Mouse (Mus musculus): ENCODE measurements around the gene Tulp2. TPM values are rescaled to one million over a fixed set of nuclear protein-coding genes. Genes with fewer than 3 reads are reported as not detected.

The Tulp2 gene
- total RNA-seq, 2 experiments from 2014 or later, result not detected

DNA sequence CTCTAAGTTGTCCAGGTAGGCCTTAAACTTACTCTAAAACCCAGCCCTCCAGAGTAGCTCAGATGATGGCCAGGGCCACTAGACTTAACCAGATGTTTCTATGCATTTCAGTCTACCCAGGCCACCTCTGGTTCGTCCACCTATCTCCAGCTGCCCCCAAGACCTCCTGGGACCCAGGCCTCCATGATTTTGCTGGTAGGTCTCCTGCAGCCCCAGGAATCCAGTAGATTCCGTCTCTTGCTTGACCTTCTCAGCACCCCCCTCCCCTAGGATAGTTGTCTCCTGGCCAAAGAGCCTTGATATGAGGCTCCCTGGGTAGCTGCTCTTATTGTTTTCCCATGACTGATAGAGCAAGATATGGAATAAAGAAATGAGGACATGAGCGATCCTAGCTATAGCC lies 57.4 kb downstream of the Tulp2 start:
- no peak for DNase-seq (ENCODE audit: low spot score)

DNA sequence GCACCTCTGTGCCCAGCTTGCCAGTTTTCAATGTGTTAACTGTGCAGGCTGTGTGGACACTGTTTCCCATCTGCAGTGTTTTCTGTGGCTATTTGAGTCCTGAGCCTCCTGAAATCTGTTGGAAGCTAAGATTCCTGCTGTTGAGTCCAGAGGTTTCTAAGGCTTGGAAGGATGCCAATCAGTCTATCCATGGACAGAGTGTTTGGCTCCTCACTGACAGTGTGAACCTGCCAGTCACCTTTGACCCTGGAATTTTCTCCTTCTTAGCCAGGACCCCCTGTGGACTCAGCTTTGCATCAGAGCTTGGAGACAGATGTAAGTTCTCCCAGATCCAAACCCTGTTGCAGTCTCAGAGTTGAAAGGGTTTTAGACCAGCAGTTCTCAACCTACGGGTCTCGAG lies 58.5 kb downstream of the Tulp2 start:
- DNase-seq (ENCODE audit: low spot score), result no peak
- intact Hi-C loops (cut with DNase I), result no loop called here

More for the DNA sequence above, 57.4 kb downstream of the Tulp2 start:
- intact Hi-C loops (cut with DNase I), result no loop called here

DNA sequence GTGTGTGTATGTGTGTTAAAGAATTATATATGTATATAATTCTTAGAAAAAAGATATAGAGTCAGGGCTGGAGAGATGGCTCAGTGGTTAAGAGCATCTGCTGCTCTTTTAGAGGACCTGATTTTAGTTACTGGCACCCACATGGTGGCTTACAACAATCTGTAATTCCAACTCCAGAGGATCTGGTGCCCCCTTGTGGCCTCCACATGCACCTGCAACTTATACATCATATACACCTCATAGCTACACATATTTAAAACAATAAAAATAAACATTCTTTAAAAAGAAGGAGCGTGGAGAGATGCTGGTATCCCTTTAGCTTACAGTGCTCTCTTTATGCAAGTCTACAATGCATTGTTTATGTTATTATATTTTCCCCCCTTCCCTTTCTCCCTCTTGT lies 62.8 kb downstream of the Tulp2 start:
- intact Hi-C loops (cut with DNase I), result no loop called here
- no peak for DNase-seq (ENCODE audit: low spot score)

DNA sequence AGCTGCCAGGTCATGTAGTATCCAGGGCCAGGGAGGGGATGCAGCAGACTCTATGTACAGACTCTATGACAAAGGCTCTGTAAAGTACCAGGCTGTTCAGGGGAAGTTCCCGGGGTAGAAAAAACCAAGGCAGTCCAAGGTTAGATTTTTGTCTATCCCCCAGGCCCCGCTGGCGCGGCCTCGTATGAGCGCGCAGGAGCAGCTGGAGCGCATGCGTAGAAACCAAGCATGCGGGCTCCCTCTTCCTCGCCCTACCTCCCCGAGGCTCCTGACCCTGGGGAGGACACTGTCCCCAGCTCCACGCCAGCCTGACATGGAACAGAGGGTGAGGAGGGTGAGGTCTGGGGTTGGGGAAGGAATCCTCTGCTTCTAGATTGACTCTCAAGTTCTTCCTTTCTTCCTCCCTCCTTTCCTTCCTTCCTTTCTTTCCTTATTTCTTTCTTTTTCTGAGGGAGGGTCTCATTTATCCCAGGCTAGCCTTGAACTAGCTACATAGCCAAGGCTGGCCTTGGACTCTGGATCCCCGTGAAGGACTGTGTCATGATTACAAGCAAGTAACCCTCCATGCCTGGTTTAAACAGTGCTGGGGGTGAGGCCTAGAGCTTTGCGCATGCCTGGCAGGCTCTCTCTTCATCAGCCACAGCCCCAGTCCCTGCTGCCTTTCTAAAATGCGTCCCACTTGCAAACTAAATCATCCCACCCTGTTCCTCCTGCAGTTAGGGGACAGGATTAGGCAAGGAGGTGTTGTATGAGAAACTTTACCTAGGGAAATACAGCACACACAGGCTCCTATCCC lies 68.2 kb downstream of the Tulp2 start:
- no peak for DNase-seq (ENCODE audit: low spot score)
- intact Hi-C loops (cut with DNase I), result no loop called here

DNA sequence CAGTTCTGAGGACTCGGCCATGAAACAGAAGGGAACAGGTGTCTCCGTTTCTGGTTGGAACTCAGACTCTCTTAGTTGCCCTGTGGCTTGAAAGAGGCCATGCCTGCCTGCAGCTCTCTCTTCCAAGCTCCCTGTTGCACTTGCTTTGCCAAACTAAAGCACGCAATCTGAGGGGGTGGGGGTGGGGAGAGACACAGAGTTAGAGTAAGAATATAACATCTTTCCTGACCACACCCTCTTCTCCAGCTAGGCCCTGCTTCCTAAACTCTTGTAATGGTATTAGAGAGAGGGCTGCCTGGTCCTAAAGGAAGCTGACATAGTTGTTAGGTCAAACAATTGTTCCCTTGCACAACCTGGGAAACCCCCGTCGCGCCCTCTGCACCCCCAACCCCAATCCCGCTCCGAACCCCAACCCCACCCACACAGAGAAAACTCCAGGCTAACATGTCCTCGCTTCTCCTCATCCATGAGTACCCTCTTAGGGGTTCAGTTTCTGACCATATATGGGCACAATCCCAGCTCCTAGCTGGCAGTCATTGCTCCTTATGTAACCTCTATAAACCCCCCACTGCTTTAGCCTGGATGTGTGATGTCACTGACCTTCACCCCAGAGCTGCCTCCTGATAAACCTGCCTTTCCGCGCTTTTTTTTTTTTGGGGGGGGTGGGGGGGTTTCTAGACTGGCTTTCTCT lies 69.3 kb downstream of the Tulp2 start:
- intact Hi-C loops (cut with DNase I), result no loop called here
- no peak for DNase-seq (ENCODE audit: low spot score)

DNA sequence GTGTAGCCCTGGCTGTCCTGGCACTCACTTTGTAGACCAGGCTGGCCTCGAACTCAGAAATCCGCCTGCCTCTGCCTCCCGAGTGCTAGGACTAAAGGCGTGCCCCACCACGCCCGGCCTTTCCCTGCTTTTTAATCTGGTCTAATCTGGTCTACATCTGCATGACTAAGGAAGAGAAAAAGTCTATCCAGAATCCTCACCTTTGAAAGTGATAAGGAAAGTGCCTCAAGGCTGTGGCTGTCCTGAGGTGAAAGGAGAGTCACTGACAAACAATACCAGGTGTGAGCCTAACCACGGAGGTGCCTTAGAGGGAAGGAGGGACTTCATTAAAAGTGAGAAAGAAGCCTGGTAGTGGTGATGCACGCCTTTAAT lies 69.8 kb downstream of the Tulp2 start:
- DNase-seq (ENCODE audit: low spot score), result no peak
- intact Hi-C loops (cut with DNase I), result no loop called here

DNA sequence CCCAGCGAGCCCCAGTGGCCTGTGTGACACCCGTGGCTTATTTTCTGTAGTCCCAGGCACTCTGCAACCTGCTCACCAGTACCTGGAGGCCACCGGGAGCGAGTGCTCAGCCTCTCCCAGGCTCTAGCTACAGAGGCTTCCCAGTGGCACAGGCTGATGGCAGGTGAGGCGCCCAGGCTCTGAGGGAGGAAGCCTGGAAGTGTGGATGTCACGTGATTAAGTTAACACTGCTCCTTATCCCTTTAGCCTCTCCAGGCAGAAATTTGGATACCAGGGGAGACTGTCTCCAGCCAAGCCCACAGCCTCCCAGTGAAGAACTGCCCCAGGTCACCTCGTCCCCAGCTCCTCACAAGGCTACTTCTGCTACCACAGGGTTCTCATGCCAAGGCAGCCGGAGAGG lies 71.8 kb downstream of the Tulp2 start:
- intact Hi-C loops (cut with DNase I), result no loop called here

DNA sequence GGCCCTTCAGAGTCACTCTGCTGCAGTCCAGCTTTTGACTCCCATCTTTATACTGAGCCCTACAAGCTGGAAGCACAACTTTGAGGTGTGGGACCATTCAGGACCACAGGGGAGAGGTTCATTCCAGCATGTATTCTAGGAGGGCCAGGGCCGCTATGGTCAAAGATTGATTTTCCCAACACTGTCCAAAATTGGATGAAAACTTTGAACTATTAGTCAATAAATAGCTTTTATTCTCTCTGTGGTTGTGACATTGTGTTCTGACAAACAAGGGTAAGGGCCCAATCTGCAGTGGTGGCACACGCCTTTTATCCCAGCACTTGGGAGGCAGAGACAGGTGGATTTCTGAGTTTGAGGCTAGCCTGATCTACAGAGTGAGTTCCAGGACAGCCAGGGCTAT lies 72.3 kb downstream of the Tulp2 start:
- intact Hi-C loops (cut with DNase I), result no loop called here
- no peak for DNase-seq (ENCODE audit: low spot score)

More for the DNA sequence above, 71.8 kb downstream of the Tulp2 start:
- no peak for DNase-seq (ENCODE audit: low spot score)

DNA sequence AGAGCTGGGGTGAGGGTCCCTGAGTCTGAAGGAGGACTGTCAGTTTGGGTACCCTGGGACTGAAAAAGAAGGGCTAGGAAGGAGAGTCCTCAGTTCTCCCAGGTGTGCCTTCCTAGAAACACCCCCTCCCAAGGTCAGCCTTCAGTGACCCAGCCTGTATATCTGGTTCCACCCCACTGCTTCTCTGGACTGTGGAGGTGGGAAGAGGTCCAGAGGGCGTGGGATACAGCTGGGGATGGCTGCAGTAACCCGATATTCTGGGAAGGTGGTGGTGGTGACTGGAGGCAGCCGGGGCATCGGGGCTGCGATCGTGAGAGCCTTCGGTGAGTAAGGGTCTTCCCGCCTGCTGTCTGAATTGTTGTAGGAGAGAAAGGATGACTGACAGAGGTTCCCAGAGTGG lies 73.1 kb downstream of the Tulp2 start, which contains the start of gene Hsd17b14:
TSS of gene Hsd17b14 (plus strand) at position 150 of the 400 bp plus-strand sequence.
- no peak for DNase-seq (ENCODE audit: low spot score)
- intact Hi-C loops (cut with DNase I), result no loop called here

DNA sequence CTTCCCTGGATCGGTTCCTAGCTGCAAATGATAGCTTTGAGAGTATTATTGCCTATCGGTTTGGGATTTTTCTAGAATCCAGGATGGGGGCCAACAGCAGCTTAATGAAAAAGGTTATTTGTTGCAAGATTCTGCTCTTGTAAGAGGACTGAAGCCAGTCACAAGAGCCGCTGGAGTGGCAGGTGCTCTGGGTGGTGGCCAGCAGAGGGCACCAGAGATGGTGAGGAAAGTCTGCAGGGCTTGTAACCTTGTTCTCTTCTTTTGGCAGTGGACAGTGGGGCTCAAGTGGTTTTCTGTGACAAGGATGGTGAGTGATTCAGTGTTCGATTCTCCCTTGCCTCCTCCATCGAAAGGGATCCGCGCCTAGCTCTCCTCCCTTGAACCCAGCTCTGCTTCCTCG lies 74.1 kb downstream of the Tulp2 start:
- intact Hi-C loops (cut with DNase I), result loop anchor here (1.0 kb wide), 1 partner anchor 37 kb away; no protein-coding TSS in a partner anchor

DNA sequence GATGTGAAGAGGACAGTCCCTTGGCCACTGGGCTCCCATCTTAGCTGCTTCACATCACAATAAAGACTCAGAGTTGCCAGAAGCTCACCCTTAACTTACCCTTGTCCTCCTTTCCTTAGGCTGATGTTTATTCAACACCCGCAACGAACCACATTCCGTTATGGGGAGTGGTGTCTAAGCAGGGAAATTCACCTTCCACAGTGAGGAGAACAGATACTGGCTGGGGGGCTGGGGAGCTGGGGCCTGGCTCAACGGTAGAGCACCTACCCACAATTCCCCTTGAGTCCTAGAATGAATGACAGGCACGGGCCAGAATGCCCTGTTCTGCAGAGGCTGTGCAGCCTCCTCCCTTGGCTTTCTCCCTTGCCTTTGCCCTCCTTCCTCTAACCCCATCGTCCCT lies 77.2 kb downstream of the Tulp2 start:
- no peak for DNase-seq (ENCODE audit: low spot score)
- intact Hi-C loops (cut with DNase I), result no loop called here

More for the DNA sequence above, 74.1 kb downstream of the Tulp2 start:
- peak; percentile 33 for DNase-seq (ENCODE audit: low spot score)

DNA sequence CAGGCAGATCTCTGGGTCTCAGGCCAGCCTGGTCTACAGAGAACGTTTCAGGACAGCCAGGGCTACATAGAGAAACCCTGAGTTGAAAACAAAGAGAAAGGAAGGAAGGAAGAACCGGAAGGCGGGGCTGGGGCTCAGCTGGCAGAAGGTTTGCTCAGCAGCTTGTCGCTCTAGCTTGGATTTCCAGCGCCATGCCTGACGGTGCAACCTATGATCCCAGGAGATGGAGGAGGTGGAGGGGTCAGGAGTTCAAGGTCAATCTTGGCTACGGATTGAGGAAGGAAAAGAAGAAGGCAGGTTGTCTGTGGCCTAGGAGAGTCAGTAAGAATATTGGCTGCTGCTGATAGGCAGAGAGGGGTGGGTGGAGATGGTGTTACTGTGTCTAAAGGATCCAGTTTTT lies 78.6 kb downstream of the Tulp2 start:
- no peak for DNase-seq (ENCODE audit: low spot score)
- intact Hi-C loops (cut with DNase I), result loop anchor here (2.0 kb wide), 2 partner anchors 89 to 109 kb away; no protein-coding TSS in a partner anchor

DNA sequence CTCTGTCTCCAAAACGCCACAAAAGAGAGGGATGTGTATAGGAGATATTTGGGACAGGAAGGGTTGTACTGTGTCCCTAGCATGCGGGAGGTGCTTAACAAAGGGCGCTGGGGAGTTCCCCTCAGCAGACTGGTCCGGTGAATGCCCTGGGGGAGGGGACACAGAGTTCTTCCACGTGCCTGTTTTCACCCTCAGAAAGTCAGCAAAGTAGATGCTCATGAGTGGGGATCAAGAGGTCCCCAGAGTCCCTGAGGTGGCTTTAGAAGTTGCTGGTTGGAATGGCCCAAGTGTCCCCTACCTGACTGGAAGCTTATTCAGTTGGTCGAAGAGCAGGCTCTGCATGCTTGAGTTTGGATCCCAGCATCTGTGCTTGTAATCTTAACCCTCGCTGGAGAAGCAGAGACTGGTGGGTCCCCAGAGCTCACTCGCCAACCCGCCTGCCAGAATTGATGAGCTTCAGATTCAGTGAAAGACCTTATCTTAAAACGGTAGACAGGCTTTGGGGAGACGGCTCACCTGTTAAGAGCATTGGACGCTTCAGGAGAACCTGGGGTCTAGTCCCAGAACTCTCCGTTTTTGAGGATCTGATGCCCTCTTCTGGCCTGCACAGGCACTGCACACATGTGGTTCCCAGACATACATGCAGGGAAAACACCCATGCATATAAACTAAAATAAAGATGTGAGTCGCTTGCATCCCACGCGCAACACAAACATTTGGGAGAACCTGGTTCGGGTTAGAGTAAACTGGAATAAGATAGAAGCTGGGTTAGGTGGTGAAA lies 79.4 kb downstream of the Tulp2 start:
- intact Hi-C loops (cut with DNase I), result loop anchor here (2.0 kb wide), 2 partner anchors 90 to 110 kb away; no protein-coding TSS in a partner anchor
- peak; percentile 41 for DNase-seq (ENCODE audit: low spot score)

DNA sequence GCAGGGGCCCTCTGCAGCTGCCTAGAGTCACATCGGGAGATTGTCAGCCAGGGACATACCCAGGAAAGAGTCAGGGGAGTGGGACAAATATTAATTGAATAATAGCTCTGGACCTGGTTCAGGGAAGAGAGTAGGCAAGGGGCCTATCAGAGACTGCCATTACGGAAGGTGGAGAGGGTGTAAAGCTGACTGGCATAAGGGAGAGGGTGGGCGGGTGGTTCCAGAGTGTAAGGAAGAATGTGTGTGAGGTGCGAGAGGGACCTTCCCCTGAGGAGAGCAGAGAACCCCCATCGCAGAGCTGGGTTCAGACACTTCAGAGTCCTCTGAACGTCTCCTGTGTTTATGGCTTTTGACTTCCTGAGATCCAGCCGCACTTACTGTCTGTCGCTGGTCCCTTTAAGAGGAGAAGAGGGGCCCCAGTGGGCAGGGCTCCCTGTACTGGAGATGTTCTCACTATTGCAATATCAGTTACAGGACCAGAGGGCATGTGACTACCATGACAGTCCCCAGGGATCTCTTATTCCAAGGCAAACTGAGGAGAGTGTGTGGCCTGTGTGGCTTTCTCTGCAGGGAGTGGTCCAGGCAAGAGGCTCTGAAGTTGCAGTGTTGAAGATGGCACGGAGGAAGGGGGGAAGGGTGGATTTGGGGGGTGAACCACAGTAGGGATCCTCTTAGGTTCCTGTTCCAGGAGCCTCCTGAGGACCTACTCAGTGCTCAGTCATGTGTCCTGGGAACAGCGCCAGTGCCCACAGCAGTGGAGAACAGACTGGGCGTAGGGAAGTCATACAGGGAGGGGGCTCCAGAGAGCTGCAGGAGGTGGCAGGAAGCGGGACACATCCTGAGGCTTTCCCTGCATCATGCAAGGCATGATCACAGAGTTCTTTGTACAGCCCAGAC lies 80.2 kb downstream of the Tulp2 start:
- no peak for DNase-seq (ENCODE audit: low spot score)
- intact Hi-C loops (cut with DNase I), result loop anchor here (2.0 kb wide), 2 partner anchors 91 to 111 kb away; no protein-coding TSS in a partner anchor

DNA sequence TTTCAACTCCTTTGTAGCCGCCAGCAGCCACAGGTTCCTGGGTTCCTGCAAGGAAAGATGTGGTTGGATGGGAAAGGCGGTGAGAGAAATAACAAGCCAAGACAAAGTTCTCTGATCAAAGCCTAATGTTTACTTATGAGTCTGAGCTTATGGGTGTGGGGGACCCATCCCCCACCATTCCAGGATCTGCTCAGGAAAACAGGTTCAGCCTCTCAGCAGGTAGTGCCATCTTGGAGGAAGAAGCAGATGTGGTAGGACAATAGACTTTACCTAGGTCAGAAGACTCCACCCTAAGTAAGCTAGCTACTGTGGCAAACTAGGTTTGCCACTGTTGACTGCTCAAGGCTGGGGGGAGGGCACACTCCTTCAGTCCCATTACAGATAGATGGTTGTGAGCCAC lies 83.1 kb downstream of the Tulp2 start:
- DNase-seq (ENCODE audit: low spot score), result no peak
- intact Hi-C loops (cut with DNase I), result no loop called here

DNA sequence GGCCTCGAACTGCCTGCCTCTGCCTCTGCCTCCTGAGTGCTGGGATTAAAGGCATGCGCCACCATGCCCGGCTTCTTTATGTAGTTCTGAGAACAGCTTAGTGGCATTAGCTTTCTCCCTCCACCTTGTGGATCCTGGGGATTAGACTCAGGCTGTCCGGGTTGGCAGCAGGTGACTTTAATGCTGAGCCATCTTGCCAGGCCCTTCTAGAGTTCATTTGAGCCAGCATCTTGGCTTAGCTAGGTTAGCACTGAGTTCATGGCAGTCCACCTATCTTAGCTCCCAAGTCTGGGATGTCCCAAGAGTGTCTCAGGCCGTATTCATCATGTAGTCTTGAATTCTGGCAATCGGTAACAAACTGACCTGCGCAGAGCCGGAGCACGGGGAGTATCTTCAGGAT lies 83.8 kb downstream of the Tulp2 start:
- no peak for DNase-seq (ENCODE audit: low spot score)
- intact Hi-C loops (cut with DNase I), result no loop called here

DNA sequence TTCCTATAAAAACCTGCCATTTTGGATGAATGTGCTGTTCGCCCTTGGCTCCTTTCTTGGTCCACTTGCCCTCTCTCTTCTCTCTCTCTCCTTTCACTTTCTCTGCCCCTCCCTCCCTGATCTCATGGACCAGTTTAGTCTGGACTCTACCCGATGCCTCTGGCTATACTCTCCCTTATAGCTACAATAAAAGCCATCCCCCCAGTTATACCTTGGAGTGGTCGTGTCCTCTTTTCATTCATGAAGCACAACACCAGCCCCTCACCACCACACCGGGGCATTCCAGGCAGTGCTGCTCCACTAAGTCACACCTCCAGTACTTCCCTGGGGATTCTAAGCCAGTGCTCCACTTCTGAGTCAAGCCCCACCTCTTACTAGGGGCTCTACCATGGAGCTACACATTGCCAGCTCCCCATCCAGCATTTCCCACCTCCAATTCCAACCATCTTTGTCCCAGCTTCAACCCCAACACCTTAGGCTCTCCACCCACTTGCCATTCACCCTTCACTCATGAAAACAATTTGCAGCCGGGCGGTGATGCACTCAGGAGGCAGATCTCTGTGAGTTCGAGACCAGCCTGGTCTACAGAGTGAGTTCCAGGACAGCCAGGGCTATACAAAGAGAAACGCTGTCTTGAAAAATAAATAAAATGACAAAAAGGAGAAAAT lies 85.6 kb downstream of the Tulp2 start:
- intact Hi-C loops (cut with DNase I), result no loop called here
- DNase-seq (ENCODE audit: low spot score), result no peak

DNA sequence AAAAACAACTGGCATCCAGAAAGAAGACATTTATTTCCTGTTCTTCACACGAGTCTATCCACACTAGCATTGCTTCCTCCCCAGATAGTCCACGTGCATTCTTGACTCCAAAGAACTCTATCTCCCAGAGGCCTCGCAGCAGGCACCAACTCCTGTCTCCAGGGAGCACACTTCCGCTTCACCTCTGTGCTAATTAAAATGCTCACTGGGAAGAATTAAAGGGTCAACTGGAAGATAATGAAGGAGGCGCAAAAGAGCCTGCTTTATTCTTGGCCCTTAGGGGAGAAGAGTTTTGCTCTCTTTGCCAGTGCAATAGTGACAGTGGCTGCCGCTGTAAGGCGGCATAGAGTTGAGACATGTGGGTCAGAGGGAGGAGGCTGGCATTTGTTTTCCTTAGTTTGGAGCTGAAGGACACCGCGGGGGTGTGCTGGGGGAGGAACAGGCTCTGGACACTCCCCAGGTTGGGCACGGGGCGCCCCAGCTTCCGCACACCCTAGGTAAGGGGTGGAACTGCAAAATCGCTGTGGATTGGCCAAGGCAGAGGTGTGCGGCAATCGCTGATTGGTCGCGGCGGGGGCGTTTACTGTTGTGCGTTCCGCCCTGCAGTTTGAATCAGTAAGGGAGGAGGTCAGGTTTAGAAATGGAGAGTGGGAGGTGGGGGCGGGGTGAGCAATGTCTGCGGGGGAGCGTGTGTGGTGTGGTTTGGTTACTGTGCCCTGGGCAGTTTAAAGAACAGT lies 86.3 kb downstream of the Tulp2 start:
- DNase-seq (ENCODE audit: low spot score), result peak; percentile 85
- intact Hi-C loops (cut with DNase I), result no loop called here

Measured in heart, postnatal 25 days (tissue).